Mouse (Mus musculus) erythroblast, embryonic 14.5 days (primary cell): ENCODE data around the gene Rgs2. TPM values are rescaled to one million over a fixed set of nuclear protein-coding genes. Genes with fewer than 3 reads are reported as not detected.

Experiments
- H3K27me3 ChIP-seq: 2 replicates; pipeline ENCODE4 v1.6.1; 2012; ENCODE audit warnings: inconsistent platforms; ENCODE audit not compliant: control insufficient read depth
- H3K36me3 ChIP-seq: 2 replicates; pipeline ENCODE4 v1.6.1; 2012; ENCODE audit warnings: mild to moderate bottlenecking, inconsistent platforms; ENCODE audit not compliant: control insufficient read depth
- H3K4me1 ChIP-seq: 2 replicates; pipeline ENCODE4 v1.6.1; 2012; ENCODE audit warnings: inconsistent platforms; ENCODE audit not compliant: control insufficient read depth
- H3K4me3 ChIP-seq: replicated peaks from 2 replicates; pipeline ENCODE3; 2012; ENCODE audit warnings: moderate library complexity, mild to moderate bottlenecking, inconsistent platforms
- H3K9me3 ChIP-seq: 2 replicates; pipeline ENCODE4 v1.6.1; 2012; ENCODE audit warnings: low read length, inconsistent platforms, mixed read lengths; ENCODE audit not compliant: control insufficient read depth
- GATA1 ChIP-seq: IDR thresholded peaks from 2 replicates; pipeline ENCODE4 v1.6.1; 2012; ENCODE audit warnings: low read length, inconsistent platforms, mixed read lengths
- TAL1 ChIP-seq: IDR thresholded peaks from 3 replicates; pipeline ENCODE4 v1.6.1; 2012; ENCODE audit warnings: low read length, inconsistent platforms, mixed read lengths
- polyA plus RNA-seq: library from polyadenylated mRNA; stranded (reverse); fragments of >175 nt; gene quantifications from 2 replicates; pipeline ENCODE4 v1.2.3, GENCODE M21; 2012

The Rgs2 gene
- polyA plus RNA-seq: 0.26 and 0.41 TPM in 2 replicates

- TF ChIP-seq GATA1 (no peak), TAL1 (no peak)
- Histone ChIP-seq H3K4me3 (peak within 1 kb of the TSS; percentile 65), H3K27me3 (peaks cover 16% of the 10 kb centered on the region), H3K9me3 (no peaks in the 10 kb centered on the region), H3K36me3 (no peaks in the 10 kb centered on the region), H3K4me1 (peaks cover 20% of the 10 kb centered on the region)
Observed at GRCm38 (mm10) chr1:144003904-144004740, at the start of gene Rgs2. Gene Rgs2, minus strand, starts transcription at chr1:144004161.

GRCm38 (mm10) chr1:144053401-144053800, 49.4 kb upstream of the Rgs2 start:
- no peaks in the 10 kb centered on the region for H3K36me3 ChIP-seq
- no peak overlapping the region for H3K4me3 ChIP-seq
- no peaks in the 10 kb centered on the region for H3K27me3 ChIP-seq
- TF ChIP-seq TAL1 (no peak), GATA1 (no peak)
- no peaks in the 10 kb centered on the region for H3K4me1 ChIP-seq
- no peaks in the 10 kb centered on the region for H3K9me3 ChIP-seq

DNA sequence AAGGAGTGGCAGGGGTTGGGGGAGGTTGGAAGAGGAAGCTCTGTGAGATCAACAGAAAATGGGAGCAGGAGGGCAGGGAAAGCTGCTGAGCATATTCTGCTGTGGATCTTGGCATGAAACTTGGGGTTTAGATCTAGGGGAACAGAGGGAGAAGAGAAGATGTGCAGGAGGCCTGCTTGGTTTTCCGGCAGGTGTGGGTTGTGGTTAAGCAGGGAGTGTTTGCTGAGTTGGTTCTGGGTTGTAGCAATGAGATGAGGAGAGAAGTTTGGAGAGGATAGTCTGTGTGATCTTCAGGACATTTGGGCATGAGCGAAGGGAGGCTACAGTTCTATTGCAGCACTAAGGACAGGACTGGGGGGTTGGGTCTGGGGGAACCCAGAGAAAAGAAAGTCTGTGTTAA, 37.9 kb upstream of the Rgs2 start:
- H3K27me3 ChIP-seq: no peaks in the 10 kb centered on the region
- H3K36me3 ChIP-seq: no peaks in the 10 kb centered on the region
- TF ChIP-seq TAL1: no peak
- TF ChIP-seq GATA1: no peak
- no peak overlapping the region for H3K4me3 ChIP-seq
- no peaks in the 10 kb centered on the region for H3K4me1 ChIP-seq
- peaks cover 3% of the 10 kb centered on the region; the same call in 1 of the 2 replicates for H3K9me3 ChIP-seq

- no peak for TF ChIP-seq GATA1
- TF ChIP-seq TAL1: no peak
- no peak overlapping the region for H3K4me3 ChIP-seq
- H3K36me3 ChIP-seq: no peaks in the 10 kb centered on the region
- no peaks in the 10 kb centered on the region for H3K4me1 ChIP-seq
- no peaks in the 10 kb centered on the region for H3K9me3 ChIP-seq
- H3K27me3 ChIP-seq: no peaks in the 10 kb centered on the region
Observed at GRCm38 (mm10) chr1:144033498-144033897, 29.5 kb upstream of the Rgs2 start.

DNA sequence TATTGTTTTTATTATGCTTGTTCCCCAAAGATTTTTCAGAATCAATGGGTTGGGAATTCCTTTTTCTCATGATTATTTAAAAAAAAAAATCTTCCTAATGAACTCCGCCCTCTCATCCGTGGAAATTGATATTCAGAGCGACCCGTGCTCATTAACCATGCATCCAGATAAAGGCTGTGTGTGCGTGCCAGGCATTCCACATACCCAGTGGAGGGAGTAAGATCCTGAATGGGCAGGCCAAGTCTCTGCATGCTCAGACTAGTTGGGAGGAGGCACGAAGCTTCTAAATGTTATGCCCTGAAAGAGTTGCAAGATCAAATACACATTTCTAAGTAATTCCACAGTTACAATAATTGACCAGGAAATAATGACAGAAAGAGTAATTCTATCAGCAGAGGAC, 26.5 kb upstream of the Rgs2 start:
- H3K36me3 ChIP-seq: no peaks in the 10 kb centered on the region
- TF ChIP-seq TAL1 (no peak), GATA1 (no peak)
- H3K9me3 ChIP-seq: no peaks in the 10 kb centered on the region
- H3K4me3 ChIP-seq: no peak overlapping the region
- no peaks in the 10 kb centered on the region for H3K27me3 ChIP-seq
- H3K4me1 ChIP-seq: no peaks in the 10 kb centered on the region

DNA sequence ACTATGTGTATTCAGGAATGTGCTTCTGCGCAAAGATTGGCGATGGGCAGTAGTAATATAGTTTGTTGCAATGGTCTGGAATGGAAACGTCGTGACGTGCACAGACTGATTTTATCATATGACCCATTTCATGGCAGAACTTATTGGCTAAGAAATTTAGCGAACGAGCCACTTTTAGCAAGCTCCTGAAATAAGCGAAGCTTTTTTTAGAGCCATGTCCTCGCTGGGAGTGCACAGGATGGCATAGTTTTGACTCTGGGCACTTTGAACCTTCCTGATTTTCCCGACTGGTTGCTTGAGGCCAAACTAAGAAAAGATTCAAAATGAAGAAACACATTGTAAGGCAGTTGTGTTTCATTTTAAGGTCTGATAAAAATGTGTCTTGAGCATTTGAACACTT, 25.7 kb upstream of the Rgs2 start:
- Histone ChIP-seq H3K36me3 (no peaks in the 10 kb centered on the region), H3K4me1 (no peaks in the 10 kb centered on the region), H3K9me3 (no peaks in the 10 kb centered on the region), H3K4me3 (no peak overlapping the region), H3K27me3 (no peaks in the 10 kb centered on the region)
- TF ChIP-seq TAL1: no peak
- no peak for TF ChIP-seq GATA1

GRCm38 (mm10) chr1:144018417-144018958, 14.5 kb upstream of the Rgs2 start:
- Histone ChIP-seq H3K4me1 (no peaks in the 10 kb centered on the region), H3K4me3 (no peak overlapping the region), H3K9me3 (no peaks in the 10 kb centered on the region), H3K27me3 (no peaks in the 10 kb centered on the region), H3K36me3 (no peaks in the 10 kb centered on the region)
- TF ChIP-seq TAL1: no peak
- no peak for TF ChIP-seq GATA1

DNA sequence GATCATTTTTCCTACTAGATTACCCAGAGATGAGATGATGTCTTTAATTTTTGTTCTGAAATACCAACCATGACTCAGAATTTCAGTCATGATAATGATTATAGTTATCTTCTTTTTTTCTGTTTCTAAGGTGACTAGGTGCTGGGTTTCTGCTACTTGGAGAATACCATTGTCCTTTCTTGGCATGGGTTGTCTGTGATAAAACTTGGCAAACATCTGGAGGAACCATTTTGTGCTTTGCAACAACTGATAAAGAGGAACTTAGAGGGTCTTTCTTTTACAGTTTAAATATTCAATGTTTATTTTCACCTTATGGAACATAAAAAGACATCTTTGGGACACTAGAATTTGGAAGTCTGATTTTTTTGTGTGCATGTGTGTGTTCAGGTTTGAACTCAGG, 10.0 kb upstream of the Rgs2 start:
- no peaks in the 10 kb centered on the region for H3K27me3 ChIP-seq

GRCm38 (mm10) chr1:144007341-144007740, 3.4 kb upstream of the Rgs2 start:
- H3K4me1 ChIP-seq: peaks cover 20% of the 10 kb centered on the region
- H3K4me3 ChIP-seq: no peak overlapping the region
- no peaks in the 10 kb centered on the region for H3K9me3 ChIP-seq
- H3K27me3 ChIP-seq: peaks cover 16% of the 10 kb centered on the region
- H3K36me3 ChIP-seq: no peaks in the 10 kb centered on the region
- TF ChIP-seq TAL1 (no peak), GATA1 (no peak)

More for the DNA sequence above, 10.0 kb upstream of the Rgs2 start:
- Histone ChIP-seq H3K36me3 (no peaks in the 10 kb centered on the region), H3K9me3 (no peaks in the 10 kb centered on the region), H3K4me3 (no peak overlapping the region), H3K4me1 (no peaks in the 10 kb centered on the region)
- TF ChIP-seq GATA1: no peak
- no peak for TF ChIP-seq TAL1

- H3K9me3 ChIP-seq: no peaks in the 10 kb centered on the region
- peaks cover 20% of the 10 kb centered on the region for H3K4me1 ChIP-seq
- peaks cover 16% of the 10 kb centered on the region for H3K27me3 ChIP-seq
- H3K36me3 ChIP-seq: no peaks in the 10 kb centered on the region
- TF ChIP-seq GATA1 (peak; percentile 30; the same call in 1 of the 2 replicates), TAL1 (no peak)
- H3K4me3 ChIP-seq: peak overlapping the region; percentile 29
Observed at GRCm38 (mm10) chr1:144006542-144006941, 2.6 kb upstream of the Rgs2 start.
